Mouse (Mus musculus): ENCODE measurements around the gene Rab19.

- TF ChIP-seq CTCF (IDR thresholded peaks at IDR 0.05) (no peak), EP300 (IDR thresholded peaks at IDR 0.05) (no peak)
Observed at GRCm38 (mm10) chr6:39430722-39431121, 49.7 kb downstream of the Rab19 start.
